Mouse (Mus musculus): ENCODE measurements at regions not wholly inside any gene's neighbourhood (a gene's known extent, or its start where the extent isn't known, plus 50 kb on each side); places are given as distances from the start of the nearest gene placed in this dataset.
A peak's percentile ranks its signal among the peaks of the same experiment; 100 is the strongest.

DNA sequence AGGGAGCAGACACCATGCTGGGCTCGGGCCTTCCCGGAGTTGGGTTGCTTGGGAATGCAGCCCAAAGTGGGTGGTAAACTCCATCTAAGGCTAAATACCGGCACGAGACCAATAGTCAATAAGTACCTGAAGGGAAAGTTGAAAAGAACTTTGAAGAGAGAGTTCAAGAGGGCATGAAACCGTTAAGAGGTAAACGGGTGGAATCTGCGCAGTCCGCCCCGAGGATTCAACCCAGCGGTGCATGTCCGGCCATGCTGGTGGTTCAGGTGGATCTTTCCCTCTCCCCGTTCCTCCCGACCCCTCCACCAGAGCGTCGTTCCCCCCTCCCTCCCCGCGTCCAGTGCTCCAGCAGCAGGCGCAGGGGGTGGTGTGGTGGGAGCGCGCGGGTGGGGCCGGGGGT is 179.1 kb upstream of the Arhgef26 start:
- Histone ChIP-seq H3K36me3 (replicated peaks) (no peaks in the 10 kb centered on the region), H3K27ac (no peak overlapping the region), H3K27me3 (ENCODE audit: poor library complexity, severe bottlenecking) (no peaks in the 10 kb centered on the region), H3K4me1 (no peaks in the 10 kb centered on the region), H3K4me3 (no peak overlapping the region), H3K9me3 (peaks cover 24% of the 10 kb centered on the region)
- DNase-seq (ENCODE audit: extremely low spot score, low spot score): peak; percentile 69
- WGBS: 65% methylated on average over 22 of the region's 22 CpGs

DNA sequence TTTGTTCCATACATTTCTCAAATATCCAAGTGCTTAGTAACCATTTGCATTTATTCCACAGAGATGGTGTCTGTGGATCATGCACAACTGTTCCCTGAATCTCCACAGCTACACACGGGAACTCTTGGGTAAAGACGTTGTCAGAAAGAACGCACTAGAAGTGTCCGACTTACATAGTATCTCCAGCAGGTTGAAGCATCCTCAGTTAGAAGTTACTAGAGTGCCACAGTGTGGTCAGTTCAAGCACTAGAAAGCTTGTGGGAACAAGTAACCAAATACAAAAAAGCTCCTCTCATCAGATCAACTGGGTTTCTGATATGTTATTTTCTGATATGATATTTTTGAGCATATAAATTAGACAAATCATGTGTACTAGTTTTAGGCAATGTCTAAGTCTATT is 167.5 kb upstream of the Arhgef26 start:
- Histone ChIP-seq H3K4me1 (no peaks in the 10 kb centered on the region), H3K27ac (no peak overlapping the region), H3K27me3 (ENCODE audit: poor library complexity, severe bottlenecking) (no peaks in the 10 kb centered on the region), H3K36me3 (replicated peaks) (no peaks in the 10 kb centered on the region), H3K4me3 (no peak overlapping the region), H3K9me3 (no peaks in the 10 kb centered on the region; the same call in 1 of the 2 replicates)
- DNase-seq (ENCODE audit: extremely low spot score, low spot score): no peak
- WGBS: 83% methylated on average over 4 of the region's 4 CpGs

DNA sequence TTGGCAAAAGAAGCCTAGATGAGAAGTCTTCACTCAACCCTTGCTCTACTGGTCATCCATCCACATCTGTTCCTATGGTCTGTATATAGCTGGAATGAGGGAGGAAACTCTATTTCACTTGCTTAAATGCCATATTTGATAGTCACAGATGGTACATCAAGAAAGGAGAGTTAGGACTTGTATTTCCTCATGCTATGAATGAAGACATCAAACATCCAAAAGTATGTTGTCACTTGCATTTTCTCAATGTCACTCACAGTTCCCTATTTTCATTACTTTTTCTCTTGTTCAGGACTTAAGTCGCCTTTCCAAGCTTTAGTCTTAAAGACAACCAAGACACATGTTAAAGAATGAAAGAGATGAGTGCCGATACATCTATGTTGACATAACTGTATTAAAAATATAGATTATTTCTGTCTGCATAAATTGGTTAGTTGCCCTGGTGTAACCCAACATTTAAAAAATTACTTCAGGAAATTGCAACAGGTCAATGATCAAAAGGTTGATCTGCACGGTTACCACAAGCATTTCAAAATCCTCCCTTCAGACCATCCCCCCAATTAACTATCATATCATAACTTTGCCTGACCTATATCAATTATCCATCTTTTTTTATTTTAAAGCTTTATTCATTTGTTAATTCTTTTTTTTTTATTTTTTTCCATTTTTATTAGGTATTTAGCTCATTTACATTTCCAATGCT is 150.2 kb upstream of the Arhgef26 start:
- Histone ChIP-seq H3K4me3 (no peak overlapping the region), H3K27ac (no peak overlapping the region), H3K9me3 (no peaks in the 10 kb centered on the region), H3K36me3 (replicated peaks) (no peaks in the 10 kb centered on the region), H3K4me1 (no peaks in the 10 kb centered on the region), H3K27me3 (ENCODE audit: poor library complexity, severe bottlenecking) (no peaks in the 10 kb centered on the region)
- DNase-seq (ENCODE audit: extremely low spot score, low spot score): no peak
- 90% methylated on average over 3 of the region's 3 CpGs for WGBS

DNA sequence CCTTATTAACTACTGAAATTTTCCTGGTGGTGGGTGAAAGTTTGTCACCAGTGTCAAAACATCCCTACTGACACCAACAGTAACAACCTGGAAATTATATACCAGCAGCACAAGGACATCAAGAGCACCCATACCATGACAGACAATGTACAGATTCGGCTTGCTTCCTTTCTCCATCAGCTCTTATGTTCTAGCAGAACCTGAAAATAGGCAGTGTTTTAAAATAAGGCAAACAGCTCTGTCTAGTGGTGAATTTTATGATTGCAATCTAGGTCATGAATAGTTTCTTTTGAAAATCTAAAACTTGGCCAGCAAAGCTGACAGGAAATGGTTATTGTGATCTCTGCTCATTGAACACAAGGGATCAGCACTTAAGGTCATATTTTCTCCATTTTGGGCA is 145.7 kb upstream of the Arhgef26 start:
- no peak overlapping the region for H3K27ac ChIP-seq
- no peaks in the 10 kb centered on the region for H3K4me1 ChIP-seq
- H3K36me3 ChIP-seq (replicated peaks): no peaks in the 10 kb centered on the region
- H3K4me3 ChIP-seq: no peak overlapping the region
- DNase-seq (ENCODE audit: extremely low spot score, low spot score): no peak
- H3K27me3 ChIP-seq (ENCODE audit: poor library complexity, severe bottlenecking): no peaks in the 10 kb centered on the region
- 43% methylated on average over 1 of the region's 1 CpGs for WGBS
- H3K9me3 ChIP-seq: no peaks in the 10 kb centered on the region

DNA sequence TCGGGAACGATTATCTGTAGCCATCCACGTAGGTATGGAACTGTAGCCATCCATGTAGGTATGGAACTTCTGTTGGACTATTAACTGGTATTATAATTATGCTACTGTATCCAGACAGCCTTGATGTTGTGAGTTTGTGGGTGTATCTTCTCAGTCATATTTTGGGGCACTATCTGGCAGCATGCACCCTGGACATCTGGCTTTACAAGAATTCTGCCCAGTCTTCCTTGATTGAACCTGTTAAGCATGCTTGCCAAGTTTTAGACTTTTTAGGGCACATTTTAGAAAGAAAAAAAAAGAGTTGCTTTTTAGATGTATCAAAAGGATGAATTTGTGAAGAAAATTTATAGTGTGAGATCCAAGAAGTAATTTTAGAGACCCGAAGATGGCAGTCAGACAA is 143.7 kb upstream of the Arhgef26 start:
- WGBS: 89% methylated on average over 4 of the region's 4 CpGs
- no peaks in the 10 kb centered on the region for H3K4me1 ChIP-seq
- DNase-seq (ENCODE audit: extremely low spot score, low spot score): no peak
- no peaks in the 10 kb centered on the region for H3K36me3 ChIP-seq (replicated peaks)
- no peak overlapping the region for H3K4me3 ChIP-seq
- no peak overlapping the region for H3K27ac ChIP-seq
- no peaks in the 10 kb centered on the region for H3K9me3 ChIP-seq
- H3K27me3 ChIP-seq (ENCODE audit: poor library complexity, severe bottlenecking): no peaks in the 10 kb centered on the region

DNA sequence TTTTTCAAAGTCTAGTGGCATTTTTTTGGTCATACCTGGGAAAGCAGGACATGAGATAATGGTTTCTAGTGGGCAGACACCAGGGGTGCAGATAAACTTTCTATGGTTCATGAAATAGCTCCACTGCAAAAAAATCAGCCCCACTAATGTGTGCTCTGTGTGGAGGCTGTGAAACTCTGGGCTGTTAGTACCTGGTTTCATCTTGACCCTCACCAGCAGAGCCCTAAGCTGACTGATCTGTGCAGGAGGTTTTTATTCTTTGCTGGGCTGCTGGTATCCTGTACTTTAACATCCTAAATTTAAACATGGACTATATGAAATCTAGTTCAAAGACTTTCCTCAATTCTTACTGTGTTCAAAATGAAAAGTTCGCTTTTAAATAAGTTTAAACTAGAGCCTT is 141.5 kb upstream of the Arhgef26 start:
- Histone ChIP-seq H3K27ac (no peak overlapping the region), H3K4me3 (no peak overlapping the region), H3K4me1 (no peaks in the 10 kb centered on the region), H3K27me3 (ENCODE audit: poor library complexity, severe bottlenecking) (peaks cover 5% of the 10 kb centered on the region; the same call in 1 of the 2 replicates), H3K36me3 (replicated peaks) (no peaks in the 10 kb centered on the region), H3K9me3 (0 out of 2 replicates have a peak, but pooled peaks cover 5% of the 10 kb centered on the region)
- no peak for DNase-seq (ENCODE audit: extremely low spot score, low spot score)
- WGBS: 85% methylated on average over 1 of the region's 1 CpGs

DNA sequence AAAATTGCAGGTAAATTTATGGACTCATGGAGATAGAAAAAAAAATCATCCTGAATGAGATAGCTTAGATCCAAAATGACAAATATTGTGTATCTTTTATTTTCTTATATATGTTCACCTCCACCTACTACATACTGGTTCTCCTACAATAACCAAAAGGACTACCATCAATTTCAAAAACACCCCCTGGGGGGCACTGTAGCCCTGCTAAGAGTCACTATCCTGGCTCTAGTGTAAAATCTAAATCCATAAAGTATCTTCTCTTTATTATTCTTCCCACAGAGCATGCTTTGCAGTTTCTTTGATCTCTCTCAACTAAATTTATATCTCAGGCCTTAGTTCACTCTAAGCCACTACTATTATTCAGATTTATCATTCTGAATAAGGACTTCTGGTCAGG is 122.3 kb upstream of the Arhgef26 start:
- no peak for DNase-seq (ENCODE audit: extremely low spot score, low spot score)
- no peaks in the 10 kb centered on the region for H3K27me3 ChIP-seq (ENCODE audit: poor library complexity, severe bottlenecking)
- H3K9me3 ChIP-seq: no peaks in the 10 kb centered on the region
- H3K36me3 ChIP-seq (replicated peaks): no peaks in the 10 kb centered on the region
- no peaks in the 10 kb centered on the region for H3K4me1 ChIP-seq
- no peak overlapping the region for H3K27ac ChIP-seq
- H3K4me3 ChIP-seq: no peak overlapping the region

DNA sequence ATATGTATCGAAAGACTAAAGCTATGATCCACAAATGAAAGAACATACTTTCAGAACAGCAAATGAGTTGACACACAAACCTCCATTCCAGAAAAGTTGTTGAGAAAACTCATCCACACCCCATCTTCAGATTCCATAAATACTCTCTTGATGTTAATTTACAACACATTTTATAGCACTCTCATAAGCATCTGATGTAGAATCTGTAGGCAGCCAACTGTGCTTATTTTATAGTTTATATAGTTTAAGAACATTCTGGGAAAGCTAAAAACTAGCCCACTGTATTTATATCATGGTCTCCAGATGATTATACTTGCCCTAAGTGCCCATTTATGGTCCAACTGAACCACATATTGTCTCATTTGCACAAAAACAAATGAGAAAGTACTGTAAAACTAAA is 120.8 kb upstream of the Arhgef26 start:
- no peaks in the 10 kb centered on the region for H3K4me1 ChIP-seq
- no peak for DNase-seq (ENCODE audit: extremely low spot score, low spot score)
- WGBS: 93% methylated on average over 1 of the region's 1 CpGs
- no peaks in the 10 kb centered on the region for H3K9me3 ChIP-seq
- no peaks in the 10 kb centered on the region for H3K27me3 ChIP-seq (ENCODE audit: poor library complexity, severe bottlenecking)
- no peak overlapping the region for H3K4me3 ChIP-seq
- no peak overlapping the region for H3K27ac ChIP-seq
- H3K36me3 ChIP-seq (replicated peaks): no peaks in the 10 kb centered on the region

DNA sequence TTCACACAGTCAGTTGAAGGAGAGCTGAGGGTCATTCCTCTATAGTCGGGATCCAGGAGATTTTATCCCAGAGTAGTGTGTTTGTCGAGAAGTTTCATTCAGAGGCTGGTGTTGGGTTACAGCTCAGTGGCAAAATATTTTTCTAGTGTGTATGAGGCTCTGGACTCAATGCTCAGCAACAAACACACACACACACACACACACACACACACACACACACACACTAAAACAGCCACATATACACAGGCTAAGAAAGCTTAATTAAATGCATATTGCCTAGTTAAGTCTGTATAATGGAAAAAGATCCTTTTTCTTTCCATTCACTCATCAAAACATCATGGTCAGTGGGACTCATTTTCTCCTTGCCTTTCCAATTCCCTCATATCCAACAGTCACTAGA is 110.4 kb upstream of the Arhgef26 start:
- Histone ChIP-seq H3K9me3 (no peaks in the 10 kb centered on the region), H3K27me3 (ENCODE audit: poor library complexity, severe bottlenecking) (no peaks in the 10 kb centered on the region), H3K36me3 (replicated peaks) (no peaks in the 10 kb centered on the region), H3K4me1 (no peaks in the 10 kb centered on the region), H3K4me3 (no peak overlapping the region), H3K27ac (no peak overlapping the region)
- WGBS: 75% methylated on average over 2 of the region's 2 CpGs
- no peak for DNase-seq (ENCODE audit: extremely low spot score, low spot score)

DNA sequence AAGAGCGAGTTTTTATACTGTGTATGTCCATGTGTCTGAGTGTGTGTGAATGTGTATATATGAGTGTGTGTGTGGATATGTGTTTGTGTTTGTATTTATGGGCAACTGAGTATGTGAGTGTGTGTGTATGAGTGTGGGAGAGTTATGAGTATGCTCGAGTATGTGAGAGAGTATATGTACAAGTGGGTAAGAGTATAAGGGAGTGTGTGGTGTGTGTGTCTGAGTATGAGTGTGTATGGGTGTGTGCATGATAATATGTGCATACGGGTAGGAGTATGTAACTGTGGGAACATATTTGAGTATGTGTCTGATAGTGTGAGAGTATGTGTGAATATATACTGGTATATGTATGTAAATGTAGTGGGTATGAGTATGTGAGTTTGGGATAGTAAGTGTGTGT is 110.0 kb upstream of the Arhgef26 start:
- Histone ChIP-seq H3K4me3 (no peak overlapping the region), H3K4me1 (no peaks in the 10 kb centered on the region), H3K9me3 (no peaks in the 10 kb centered on the region), H3K27ac (no peak overlapping the region), H3K36me3 (replicated peaks) (no peaks in the 10 kb centered on the region), H3K27me3 (ENCODE audit: poor library complexity, severe bottlenecking) (no peaks in the 10 kb centered on the region)
- DNase-seq (ENCODE audit: extremely low spot score, low spot score): no peak
- 84% methylated on average over 3 of the region's 3 CpGs for WGBS

DNA sequence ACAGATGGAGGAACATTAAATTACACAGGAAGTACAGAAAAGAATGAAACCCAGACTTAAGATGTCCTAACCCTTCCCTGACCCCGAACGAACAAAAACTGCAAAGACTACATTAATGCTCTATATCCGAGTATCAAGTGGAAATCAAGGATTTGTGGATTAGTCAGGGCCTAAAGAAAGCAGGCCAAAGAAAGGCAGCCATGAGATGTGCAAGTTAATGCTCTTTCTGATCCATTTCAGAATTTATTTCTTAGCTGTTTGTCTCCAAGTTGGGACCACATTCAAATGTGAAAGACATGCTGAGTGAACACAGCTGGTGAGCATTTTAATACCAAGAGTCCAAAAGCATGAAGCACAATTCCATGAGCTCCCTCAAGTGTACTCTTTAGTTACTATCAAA is 97.1 kb upstream of the Arhgef26 start:
- H3K4me1 ChIP-seq: 0 out of 2 replicates have a peak, but pooled peaks cover 3% of the 10 kb centered on the region
- no peak for DNase-seq (ENCODE audit: extremely low spot score, low spot score)
- H3K4me3 ChIP-seq: no peak overlapping the region
- H3K27me3 ChIP-seq (ENCODE audit: poor library complexity, severe bottlenecking): no peaks in the 10 kb centered on the region
- H3K9me3 ChIP-seq: no peaks in the 10 kb centered on the region
- no peak overlapping the region for H3K27ac ChIP-seq
- 77% methylated on average over 3 of the region's 3 CpGs for WGBS
- no peaks in the 10 kb centered on the region for H3K36me3 ChIP-seq (replicated peaks)

DNA sequence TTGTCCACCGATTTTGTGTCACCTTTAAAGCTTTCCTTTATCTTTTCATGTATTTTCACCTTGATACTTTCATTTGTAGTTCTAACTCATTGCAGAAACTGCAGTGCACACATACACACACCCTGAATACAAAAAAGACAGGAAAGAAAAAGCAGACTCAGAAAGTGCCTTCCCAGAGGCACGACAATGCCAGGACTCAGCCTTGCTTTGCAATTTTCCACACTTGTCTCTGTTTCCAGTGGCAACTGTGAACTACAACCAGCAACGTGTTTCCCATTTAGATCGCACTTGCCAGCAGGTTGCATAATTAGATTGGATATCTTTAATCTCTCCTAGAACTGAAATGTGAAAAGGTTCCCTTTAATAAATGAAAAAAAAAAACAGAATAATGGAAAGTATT is 66.4 kb upstream of the Arhgef26 start:
- no peaks in the 10 kb centered on the region for H3K36me3 ChIP-seq (replicated peaks)
- no peak for DNase-seq (ENCODE audit: extremely low spot score, low spot score)
- H3K27me3 ChIP-seq (ENCODE audit: poor library complexity, severe bottlenecking): no peaks in the 10 kb centered on the region
- H3K27ac ChIP-seq: no peak overlapping the region
- no peak overlapping the region for H3K4me3 ChIP-seq
- WGBS: 81% methylated on average over 4 of the region's 4 CpGs
- no peaks in the 10 kb centered on the region for H3K9me3 ChIP-seq
- H3K4me1 ChIP-seq: no peaks in the 10 kb centered on the region

DNA sequence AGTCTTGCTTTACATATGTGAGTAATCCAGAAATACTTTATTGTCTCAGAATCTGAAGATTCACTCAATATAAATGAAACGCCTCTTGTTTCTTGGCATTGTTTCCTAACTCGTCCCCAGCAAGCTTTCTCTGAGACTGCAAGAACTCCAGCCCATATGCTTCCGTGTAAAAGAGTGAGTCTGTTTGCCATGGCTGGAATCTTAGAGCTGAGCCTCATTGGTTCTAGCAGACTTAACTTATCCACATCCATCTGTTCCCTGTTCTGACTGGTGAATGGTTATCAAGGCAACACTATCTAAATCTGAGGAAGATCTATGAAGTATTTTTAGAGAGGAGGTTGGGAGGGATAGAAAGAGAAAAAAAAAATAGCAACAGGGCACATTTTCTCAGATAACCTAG is 59.9 kb upstream of the Arhgef26 start:
- Histone ChIP-seq H3K9me3 (no peaks in the 10 kb centered on the region), H3K27ac (no peak overlapping the region), H3K27me3 (ENCODE audit: poor library complexity, severe bottlenecking) (no peaks in the 10 kb centered on the region), H3K36me3 (replicated peaks) (no peaks in the 10 kb centered on the region), H3K4me1 (no peaks in the 10 kb centered on the region), H3K4me3 (no peak overlapping the region)
- no peak for DNase-seq (ENCODE audit: extremely low spot score, low spot score)
- WGBS: 78% methylated on average over 3 of the region's 3 CpGs

DNA sequence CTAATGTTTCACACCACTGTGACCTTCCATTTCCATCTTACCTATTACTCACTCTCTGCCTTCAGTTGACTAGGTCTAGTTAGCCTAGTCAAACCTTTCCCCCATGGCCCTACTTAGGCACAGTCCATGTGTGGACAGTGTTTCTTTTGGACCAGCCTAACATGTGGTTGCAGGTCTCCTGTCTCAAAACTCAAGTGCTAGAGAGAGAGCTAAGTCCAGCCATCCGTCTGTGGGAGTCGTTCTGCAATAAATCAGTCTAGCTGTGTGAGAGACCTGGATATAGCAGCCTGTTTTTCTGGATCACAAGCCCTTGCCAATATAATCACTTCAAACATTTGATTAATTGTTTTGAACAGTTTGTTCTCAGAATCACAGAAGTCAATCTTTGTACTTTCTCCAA is 57.2 kb upstream of the Arhgef26 start:
- Histone ChIP-seq H3K9me3 (no peaks in the 10 kb centered on the region), H3K27me3 (ENCODE audit: poor library complexity, severe bottlenecking) (no peaks in the 10 kb centered on the region), H3K4me1 (no peaks in the 10 kb centered on the region), H3K36me3 (replicated peaks) (no peaks in the 10 kb centered on the region), H3K4me3 (no peak overlapping the region), H3K27ac (no peak overlapping the region)
- 94% methylated on average over 2 of the region's 2 CpGs for WGBS
- no peak for DNase-seq (ENCODE audit: extremely low spot score, low spot score)
